Mouse (Mus musculus) naive thymus-derived CD4-positive, alpha-beta T cell, adult 2 months (primary cell): ENCODE data around the gene Ift81.

ENCODE experiments used
- DNase-seq: peaks from one replicate; pipeline ENCODE4 v3.0.0-alpha.2; 2011; ENCODE audit warnings: low read depth

Gene Ift81

GRCm38 (mm10) chr5:122516029-122516730 is 98.1 kb downstream of the Ift81 start:
- DNase-seq = no peak

GRCm38 (mm10) chr5:122514127-122514521 is 100.2 kb downstream of the Ift81 start:
- DNase-seq = peak; percentile 30

GRCm38 (mm10) chr5:122513421-122514126 is 100.7 kb downstream of the Ift81 start:
- DNase-seq = no peak

- no peak for DNase-seq
These were observed 102.3 kb downstream of the Ift81 start for GRCm38 (mm10) chr5:122512011-122512410.

- peak; percentile 33 for DNase-seq
These were observed 102.9 kb downstream of the Ift81 start for GRCm38 (mm10) chr5:122511405-122511804.

GRCm38 (mm10) chr5:122510651-122511157 is 103.6 kb downstream of the Ift81 start:
- DNase-seq = no peak

GRCm38 (mm10) chr5:122509608-122510007 is 104.7 kb downstream of the Ift81 start:
- DNase-seq = no peak

GRCm38 (mm10) chr5:122508861-122509306 is 105.4 kb downstream of the Ift81 start:
- DNase-seq = no peak

GRCm38 (mm10) chr5:122507396-122507795 is 106.9 kb downstream of the Ift81 start:
- no peak for DNase-seq

GRCm38 (mm10) chr5:122506462-122506861 is 107.9 kb downstream of the Ift81 start:
- DNase-seq = peak; percentile 49

GRCm38 (mm10) chr5:122505554-122505953 is 108.8 kb downstream of the Ift81 start:
- no peak for DNase-seq

- DNase-seq = no peak
These were observed 110.6 kb downstream of the Ift81 start for GRCm38 (mm10) chr5:122503760-122504119.

GRCm38 (mm10) chr5:122503015-122503759 is 111.1 kb downstream of the Ift81 start:
- DNase-seq = no peak

- peak; percentile 93 for DNase-seq
These were observed 112.0 kb downstream of the Ift81 start, which contains the start of gene Atp2a2 for GRCm38 (mm10) chr5:122502077-122502941. Gene Atp2a2 (minus strand): TSS chr5:122502225.

- peak; percentile 68 for DNase-seq
These were observed 112.9 kb downstream of the Ift81 start for GRCm38 (mm10) chr5:122501101-122502076.

- no peak for DNase-seq
These were observed 113.8 kb downstream of the Ift81 start for GRCm38 (mm10) chr5:122500563-122500962.
